Mouse (Mus musculus) liver, embryonic 13.5 days (tissue): Measurements from ENCODE around the gene Crybg1. TPM values are rescaled to one million over a fixed set of nuclear protein-coding genes. Genes with fewer than 3 reads are reported as not detected.

ENCODE experiments used
- ATAC-seq: fragments of 200-750 bp; cut with Nextera tagmentation; 2 replicates; pipeline ENCODE4 v1.8.0; 2017; ENCODE audit warnings: low read depth, mild to moderate bottlenecking, moderate number of reproducible peaks, moderate library complexity
- DNase-seq: peaks from one replicate; pipeline ENCODE4 v3.0.0; 2022
- H3K27ac ChIP-seq: fragments of 300-500 bp; sonication (generic); 2 replicates; pipeline ENCODE4 v1.5.1; 2015; ENCODE audit warnings: moderate library complexity, mild to moderate bottlenecking, inconsistent platforms
- H3K27me3 ChIP-seq: fragments of 300-500 bp; sonication (generic); 2 replicates; pipeline ENCODE4 v1.6.1; 2015; ENCODE audit warnings: mild to moderate bottlenecking, inconsistent platforms
- H3K36me3 ChIP-seq: fragments of 300-500 bp; sonication (generic); 2 replicates; pipeline ENCODE4 v1.6.1; 2015; ENCODE audit warnings: mild to moderate bottlenecking, inconsistent platforms
- H3K4me1 ChIP-seq: fragments of 300-500 bp; sonication (generic); replicated peaks from 2 replicates; pipeline ENCODE4 v1.6.1; 2015; ENCODE audit warnings: inconsistent platforms
- H3K4me2 ChIP-seq: fragments of 300-500 bp; sonication (generic); 2 replicates; pipeline ENCODE4 v1.6.1; 2015; ENCODE audit warnings: inconsistent platforms, mild to moderate bottlenecking, moderate library complexity
- H3K4me3 ChIP-seq: fragments of 300-500 bp; sonication (generic); replicated peaks from 2 replicates; pipeline ENCODE4 v1.5.1; 2015; ENCODE audit warnings: mild to moderate bottlenecking, inconsistent platforms
- H3K9ac ChIP-seq: fragments of 300-500 bp; sonication (generic); 2 replicates; pipeline ENCODE4 v1.6.1; 2015; ENCODE audit warnings: mild to moderate bottlenecking, inconsistent platforms
- H3K9me3 ChIP-seq: fragments of 300-500 bp; sonication (generic); replicated peaks from 2 replicates; pipeline ENCODE4 v1.6.1; 2016; ENCODE audit warnings: inconsistent platforms
- WGBS: fragments of 180-500 bp; shearing (Covaris S2); methylation state at CpG from one replicate; pipeline ENCODE4 v1.1.7; 2015; ENCODE audit not compliant: insufficient replicate concordance; 5-methylcytosine and 5-hydroxymethylcytosine counted together
- polyA plus RNA-seq: library from polyadenylated mRNA; unstranded; fragments of >200 nt; fragmentation: Nextera tagmentation; extraction: Ambion mirVana; gene quantifications from 2 replicates; pipeline ENCODE4 v1.2.1, GENCODE M21; 2015

The Crybg1 gene
- polyA plus RNA-seq, 1 experiment from 2014 or later, result 0.24 TPM

DNA sequence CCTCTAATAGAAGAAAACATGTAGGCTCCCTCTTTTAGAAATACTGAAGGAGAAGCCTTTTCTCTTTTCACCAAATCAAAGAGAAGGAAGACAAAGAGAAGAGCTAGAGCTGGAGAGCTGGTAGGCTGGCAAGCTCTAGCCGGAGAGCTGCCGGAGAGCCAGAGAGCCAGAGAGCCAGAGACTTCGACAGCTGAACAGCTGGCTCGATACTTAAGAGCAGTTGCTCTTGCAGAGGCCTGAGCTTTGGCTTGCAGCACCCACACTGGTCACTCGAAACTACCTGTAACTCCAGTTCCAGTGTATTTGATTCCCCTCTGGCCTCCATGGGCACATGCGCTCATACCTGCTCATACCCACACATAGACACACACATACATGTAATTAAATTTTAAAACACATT lies 68.3 kb downstream of the Crybg1 start:
- Histone ChIP-seq H3K27me3 (peaks cover 5% of the 10 kb centered on the region; the same call in 1 of the 2 replicates), H3K9ac (no peak overlapping the region), H3K27ac (no peak overlapping the region), H3K36me3 (no peaks in the 10 kb centered on the region), H3K4me2 (no peak overlapping the region), H3K4me3 (no peak overlapping the region), H3K9me3 (no peaks in the 10 kb centered on the region), H3K4me1 (no peaks in the 10 kb centered on the region)
- ATAC-seq (no peak), DNase-seq (no peak)
- WGBS, result 66% methylated on average over 6 of the region's 6 CpGs

GRCm38 (mm10) chr10:44078799-44079521 lies 69.7 kb downstream of the Crybg1 start:
- DNase-seq, result no peak
- H3K4me2 ChIP-seq, result no peak overlapping the region
- peaks cover 5% of the 10 kb centered on the region; the same call in 1 of the 2 replicates for H3K27me3 ChIP-seq
- H3K4me3 ChIP-seq, result no peak overlapping the region
- no peak for ATAC-seq
- H3K9me3 ChIP-seq, result no peaks in the 10 kb centered on the region
- no peaks in the 10 kb centered on the region for H3K4me1 ChIP-seq
- no peak overlapping the region for H3K9ac ChIP-seq
- no peaks in the 10 kb centered on the region for H3K36me3 ChIP-seq
- WGBS, result 36% methylated on average over 6 of the region's 6 CpGs
- H3K27ac ChIP-seq, result no peak overlapping the region

GRCm38 (mm10) chr10:44071095-44071494 lies 77.6 kb downstream of the Crybg1 start:
- Histone ChIP-seq H3K4me1 (peaks cover 12% of the 10 kb centered on the region), H3K9me3 (no peaks in the 10 kb centered on the region), H3K9ac (no peak overlapping the region), H3K27me3 (no peaks in the 10 kb centered on the region), H3K4me3 (no peak overlapping the region), H3K27ac (no peak overlapping the region), H3K36me3 (no peaks in the 10 kb centered on the region), H3K4me2 (no peak overlapping the region)
- DNase-seq (peak; percentile 34), ATAC-seq (0 out of 2 replicates have a peak, but pooled peaks have one; percentile 18)
- 3% methylated on average over 4 of the region's 4 CpGs for WGBS

DNA sequence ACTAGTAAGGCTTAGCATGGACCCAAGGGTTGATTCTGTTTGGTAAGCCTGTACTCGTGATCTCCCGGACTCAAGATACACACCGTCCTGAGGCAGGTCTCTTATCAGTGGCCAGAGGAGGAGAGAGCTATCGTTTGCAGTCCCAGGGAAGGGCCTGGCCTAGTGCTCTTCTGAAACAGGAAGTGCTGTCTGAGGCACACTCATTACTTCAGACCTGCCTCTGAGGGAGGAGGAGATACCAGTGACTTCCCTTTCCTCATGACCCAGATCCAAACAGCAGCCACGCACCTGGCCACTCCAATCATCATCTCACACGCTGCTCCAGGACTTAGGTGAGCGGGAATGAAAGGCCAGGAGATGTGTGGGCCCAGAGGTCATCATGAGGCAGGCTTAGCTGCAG lies 79.5 kb downstream of the Crybg1 start:
- Histone ChIP-seq H3K4me3 (no peak overlapping the region), H3K9ac (no peak overlapping the region), H3K4me2 (no peak overlapping the region), H3K36me3 (no peaks in the 10 kb centered on the region), H3K4me1 (peaks cover 12% of the 10 kb centered on the region), H3K9me3 (no peaks in the 10 kb centered on the region), H3K27ac (no peak overlapping the region), H3K27me3 (no peaks in the 10 kb centered on the region)
- WGBS, result 24% methylated on average over 7 of the region's 7 CpGs
- peak; percentile 76 for ATAC-seq
- DNase-seq, result peak; percentile 16

DNA sequence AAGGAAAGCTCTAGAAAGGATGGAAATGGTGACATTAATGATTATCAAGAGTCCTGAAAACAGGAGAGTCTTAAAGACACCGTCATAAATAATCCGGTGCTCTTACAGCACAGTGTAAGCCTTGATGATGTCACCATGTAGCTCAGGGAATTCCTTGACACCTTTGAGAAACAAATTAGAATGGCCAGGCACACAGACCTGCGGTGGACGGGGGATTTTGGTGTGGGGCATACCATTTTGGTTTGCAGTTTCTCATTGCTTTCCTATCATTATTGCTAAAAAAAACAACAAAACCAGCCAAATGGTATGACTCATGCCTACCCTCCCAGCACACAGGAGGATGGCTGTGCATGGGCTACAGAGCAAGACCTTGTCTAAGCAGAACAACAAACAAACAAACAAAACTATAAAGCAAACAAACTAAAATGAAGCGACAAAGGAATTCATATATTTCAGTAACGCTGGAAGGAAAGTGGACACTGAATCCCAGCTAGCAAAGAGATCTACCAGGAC lies 82.7 kb downstream of the Crybg1 start:
- Histone ChIP-seq H3K4me3 (no peak overlapping the region), H3K27me3 (no peaks in the 10 kb centered on the region; the same call in 1 of the 2 replicates), H3K9me3 (no peaks in the 10 kb centered on the region), H3K9ac (no peak overlapping the region), H3K4me1 (peaks cover 10% of the 10 kb centered on the region), H3K4me2 (no peak overlapping the region), H3K27ac (no peak overlapping the region), H3K36me3 (no peaks in the 10 kb centered on the region)
- DNase-seq (no peak), ATAC-seq (no peak)
- WGBS, result 73% methylated on average over 6 of the region's 6 CpGs

DNA sequence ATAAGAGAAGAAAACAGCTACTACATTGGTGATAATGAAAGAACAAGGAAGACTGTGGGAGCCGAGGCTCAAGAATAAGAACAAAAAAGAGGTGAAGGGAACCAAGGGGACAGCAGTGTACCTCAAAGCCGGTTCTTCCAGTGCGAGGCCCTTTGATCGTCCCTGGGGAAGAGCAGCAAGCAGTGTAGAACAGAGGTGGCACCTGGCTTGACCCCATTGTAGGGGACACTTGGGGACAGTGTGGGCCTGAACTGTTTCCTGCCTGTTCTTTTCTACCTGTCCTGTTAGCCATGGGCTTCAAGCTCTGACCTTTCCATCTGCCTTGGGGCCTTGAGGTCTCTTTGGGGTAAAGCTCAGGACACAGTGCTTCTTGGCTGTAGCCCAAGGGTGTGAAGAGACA lies 85.7 kb downstream of the Crybg1 start:
- ATAC-seq (no peak), DNase-seq (no peak)
- no peak overlapping the region for H3K9ac ChIP-seq
- no peaks in the 10 kb centered on the region for H3K36me3 ChIP-seq
- no peaks in the 10 kb centered on the region; the same call in 1 of the 2 replicates for H3K27me3 ChIP-seq
- 63% methylated on average over 4 of the region's 4 CpGs for WGBS
- H3K4me2 ChIP-seq, result no peak overlapping the region
- no peaks in the 10 kb centered on the region for H3K9me3 ChIP-seq
- no peaks in the 10 kb centered on the region for H3K4me1 ChIP-seq
- H3K4me3 ChIP-seq, result no peak overlapping the region
- no peak overlapping the region for H3K27ac ChIP-seq

GRCm38 (mm10) chr10:44050913-44051312 lies 97.7 kb downstream of the Crybg1 start:
- WGBS, result 71% methylated on average over 6 of the region's 6 CpGs
- no peaks in the 10 kb centered on the region for H3K27me3 ChIP-seq
- DNase-seq (no peak), ATAC-seq (no peak)
- no peaks in the 10 kb centered on the region for H3K4me1 ChIP-seq
- no peaks in the 10 kb centered on the region for H3K9me3 ChIP-seq
- no peak overlapping the region for H3K27ac ChIP-seq
- H3K36me3 ChIP-seq, result no peaks in the 10 kb centered on the region
- H3K4me3 ChIP-seq, result no peak overlapping the region
- no peak overlapping the region for H3K9ac ChIP-seq
- H3K4me2 ChIP-seq, result no peak overlapping the region

- H3K4me2 ChIP-seq, result no peak overlapping the region
- 64% methylated on average over 4 of the region's 4 CpGs for WGBS
- no peaks in the 10 kb centered on the region for H3K4me1 ChIP-seq
- H3K9ac ChIP-seq, result no peak overlapping the region
- no peak overlapping the region for H3K4me3 ChIP-seq
- ATAC-seq (no peak), DNase-seq (no peak)
- H3K36me3 ChIP-seq, result no peaks in the 10 kb centered on the region
- H3K9me3 ChIP-seq, result no peaks in the 10 kb centered on the region
- 0 out of 2 replicates have a peak, but pooled peaks cover 3% of the 10 kb centered on the region for H3K27me3 ChIP-seq
- H3K27ac ChIP-seq, result no peak overlapping the region
Observed at GRCm38 (mm10) chr10:44044727-44045126, 103.9 kb downstream of the Crybg1 start.

DNA sequence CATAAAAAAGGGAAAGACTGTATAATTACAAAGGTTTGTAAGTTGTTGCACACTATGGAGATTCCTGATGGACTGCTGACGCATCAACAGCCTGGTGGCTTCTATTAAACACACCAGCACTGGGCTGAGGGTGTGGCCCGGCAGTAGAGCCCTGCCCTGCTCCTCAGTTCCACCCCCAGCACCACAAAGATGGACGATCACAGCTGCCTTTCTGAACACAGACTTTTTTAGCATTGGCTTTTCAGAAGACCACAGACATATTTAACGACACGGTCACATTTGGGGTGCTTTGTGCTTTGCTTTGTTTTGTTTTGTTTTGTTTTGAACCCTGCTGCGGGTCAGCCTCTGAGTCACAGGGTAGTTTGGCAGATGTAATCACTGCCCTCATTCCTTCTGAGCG lies 105.0 kb downstream of the Crybg1 start:
- no peak overlapping the region for H3K9ac ChIP-seq
- H3K27ac ChIP-seq, result no peak overlapping the region
- WGBS, result 52% methylated on average over 7 of the region's 7 CpGs
- no peak overlapping the region for H3K4me2 ChIP-seq
- no peaks in the 10 kb centered on the region for H3K9me3 ChIP-seq
- H3K27me3 ChIP-seq, result 0 out of 2 replicates have a peak, but pooled peaks cover 6% of the 10 kb centered on the region
- no peaks in the 10 kb centered on the region for H3K36me3 ChIP-seq
- ATAC-seq (no peak), DNase-seq (no peak)
- no peak overlapping the region for H3K4me3 ChIP-seq
- H3K4me1 ChIP-seq, result no peaks in the 10 kb centered on the region

DNA sequence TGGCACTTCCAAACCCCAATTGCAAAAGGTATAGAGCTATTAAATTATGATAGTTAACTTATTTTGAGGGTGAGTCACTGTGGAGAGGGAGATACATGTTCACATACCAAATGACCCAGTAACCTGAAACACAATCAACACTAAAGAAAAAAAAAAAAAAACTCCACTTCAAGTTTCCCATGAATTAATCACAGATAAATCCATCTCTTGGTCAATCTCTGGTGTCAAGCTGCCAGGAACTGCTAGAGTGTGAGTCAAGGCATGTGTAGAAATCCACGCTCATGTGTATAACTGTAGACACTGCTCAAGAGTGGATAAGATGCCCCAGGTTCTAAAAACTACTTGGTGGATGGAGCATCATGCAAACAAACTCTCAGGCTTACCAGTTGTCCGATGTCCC lies 109.5 kb downstream of the Crybg1 start:
- Histone ChIP-seq H3K4me1 (no peaks in the 10 kb centered on the region), H3K27ac (no peak overlapping the region), H3K4me2 (no peak overlapping the region), H3K27me3 (0 out of 2 replicates have a peak, but pooled peaks cover 6% of the 10 kb centered on the region), H3K9me3 (no peaks in the 10 kb centered on the region), H3K9ac (no peak overlapping the region), H3K36me3 (no peaks in the 10 kb centered on the region), H3K4me3 (no peak overlapping the region)
- DNase-seq (no peak), ATAC-seq (no peak)
- WGBS, result 60% methylated on average over 2 of the region's 2 CpGs

GRCm38 (mm10) chr10:44037918-44038544 lies 110.6 kb downstream of the Crybg1 start:
- H3K9me3 ChIP-seq, result no peaks in the 10 kb centered on the region
- DNase-seq, result no peak
- no peaks in the 10 kb centered on the region for H3K4me1 ChIP-seq
- H3K27ac ChIP-seq, result no peak overlapping the region
- no peaks in the 10 kb centered on the region for H3K36me3 ChIP-seq
- 0 out of 2 replicates have a peak overlapping the region, but pooled peaks have one; percentile 6 for H3K4me2 ChIP-seq
- no peak overlapping the region for H3K4me3 ChIP-seq
- WGBS, result 22% methylated on average over 11 of the region's 11 CpGs
- no peak overlapping the region; the same call in 1 of the 2 replicates for H3K9ac ChIP-seq
- 0 out of 2 replicates have a peak, but pooled peaks cover 6% of the 10 kb centered on the region for H3K27me3 ChIP-seq
- no peak for ATAC-seq
